Mouse (Mus musculus) kidney, embryonic 14.5 days (tissue): Measurements from ENCODE around the gene Vwa5a. TPM values are rescaled to one million over a fixed set of nuclear protein-coding genes. Genes with fewer than 3 reads are reported as not detected.

Experiments
- ATAC-seq: fragments of 200-750 bp; cut with Nextera tagmentation; 2 replicates; pipeline ENCODE4 v1.8.0; 2017; ENCODE audit warnings: moderate number of reproducible peaks, mild to moderate bottlenecking, moderate TSS enrichment, moderate library complexity; ENCODE audit not compliant: low FRiP score, low TSS enrichment
- H3K27ac ChIP-seq: fragments of 300-500 bp; sonication (generic); 2 replicates; pipeline ENCODE4 v1.5.1; 2014; ENCODE audit warnings: low read depth, mild to moderate bottlenecking, low read length, moderate library complexity, mixed read lengths
- H3K27me3 ChIP-seq: fragments of 300-500 bp; sonication (generic); 2 replicates; pipeline ENCODE4 v1.6.1; 2014; ENCODE audit warnings: mild to moderate bottlenecking, low read length; ENCODE audit not compliant: control insufficient read depth, insufficient read depth
- H3K36me3 ChIP-seq: fragments of 300-500 bp; sonication (generic); 2 replicates; pipeline ENCODE4 v1.6.1; 2014; ENCODE audit warnings: low read length, mixed read lengths; ENCODE audit not compliant: control insufficient read depth, insufficient read depth
- H3K4me1 ChIP-seq: fragments of 300-500 bp; sonication (generic); 2 replicates; pipeline ENCODE4 v1.6.1; 2014; ENCODE audit warnings: low read length, mixed read lengths; ENCODE audit not compliant: control insufficient read depth, insufficient read depth
- H3K4me2 ChIP-seq: fragments of 300-500 bp; sonication (generic); replicated peaks from 2 replicates; pipeline ENCODE4 v1.6.1; 2014; ENCODE audit warnings: low read depth, mild to moderate bottlenecking, low read length
- H3K4me3 ChIP-seq: fragments of 300-500 bp; sonication (generic); 2 replicates; pipeline ENCODE4 v1.5.1; 2014; ENCODE audit warnings: mild to moderate bottlenecking, low read length
- H3K9ac ChIP-seq: fragments of 300-500 bp; sonication (generic); 2 replicates; pipeline ENCODE4 v1.6.1; 2014; ENCODE audit warnings: low read depth, mild to moderate bottlenecking, low read length, moderate library complexity
- H3K9me3 ChIP-seq: fragments of 300-500 bp; sonication (generic); 2 replicates; pipeline ENCODE4 v1.6.1; 2016; ENCODE audit warnings: low read length; ENCODE audit not compliant: control insufficient read depth
- WGBS: fragments of 180-500 bp; shearing (Covaris S2); extraction: QIAGEN DNeasy Blood & Tissue Kit; methylation state at CpG from one replicate; pipeline ENCODE4 v1.1.7; 2014; 5-methylcytosine and 5-hydroxymethylcytosine counted together
- polyA plus RNA-seq: library from polyadenylated mRNA; unstranded; fragments of >200 nt; fragmentation: Nextera tagmentation; extraction: Ambion mirVana; gene quantifications from 2 replicates; pipeline ENCODE4 v1.2.1, GENCODE M21; 2014

Gene Vwa5a
- 11.5 and 19.9 TPM in 2 replicates for polyA plus RNA-seq

GRCm38 (mm10) chr9:38718102-38718501, at the start of gene Vwa5a:
Gene Vwa5a, plus strand, starts transcription at chr9:38718268.
- Histone ChIP-seq H3K4me3 (peak within 1 kb of the TSS; percentile 64), H3K4me2 (peak within 1 kb of the TSS; percentile 70), H3K27ac (peak within 1 kb of the TSS; percentile 55; the same call in 1 of the 2 replicates), H3K36me3 (no peaks in the 10 kb centered on the region), H3K27me3 (no peaks in the 10 kb centered on the region), H3K4me1 (peaks cover 8% of the 10 kb centered on the region), H3K9me3 (no peaks in the 10 kb centered on the region), H3K9ac (peak within 1 kb of the TSS; percentile 51; the same call in 1 of the 2 replicates)
- ATAC-seq: peak; percentile 85
- 0% methylated on average over 4 of the region's 4 CpGs for WGBS

- no peak overlapping the region for H3K27ac ChIP-seq
- H3K9me3 ChIP-seq: no peaks in the 10 kb centered on the region
- no peaks in the 10 kb centered on the region for H3K4me1 ChIP-seq
- no peak overlapping the region for H3K4me2 ChIP-seq
- WGBS: 86% methylated on average over 2 of the region's 2 CpGs
- no peak overlapping the region for H3K9ac ChIP-seq
- no peaks in the 10 kb centered on the region for H3K36me3 ChIP-seq
- no peak overlapping the region for H3K4me3 ChIP-seq
- ATAC-seq: no peak
- H3K27me3 ChIP-seq: no peaks in the 10 kb centered on the region
Measured at GRCm38 (mm10) chr9:38672887-38673286, 45.2 kb upstream of the Vwa5a start.

DNA sequence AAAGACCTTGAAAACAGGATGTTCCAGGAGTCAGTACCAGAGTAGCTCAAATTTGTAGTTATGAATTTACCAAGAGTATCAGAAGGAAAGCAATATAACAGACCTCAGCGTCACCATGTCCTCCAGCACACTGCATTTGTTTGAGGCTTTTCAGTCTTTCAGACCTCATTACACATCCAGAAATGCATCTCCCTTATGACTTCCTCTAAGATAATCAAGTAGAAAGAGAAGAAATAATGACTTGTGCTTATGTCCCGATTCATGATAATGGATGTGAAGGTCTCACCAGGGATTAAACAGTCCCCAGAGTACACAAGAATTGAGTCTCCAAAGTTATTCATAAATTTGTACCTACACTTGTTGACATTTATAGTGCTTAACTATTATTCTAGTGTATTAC, 43.6 kb upstream of the Vwa5a start, which contains the start of gene Olfr918:
Olfr918 (minus strand) TSS at position 101 of the 400 bp plus-strand sequence.
- no peaks in the 10 kb centered on the region for H3K4me1 ChIP-seq
- no peak within 1 kb of the TSS for H3K4me2 ChIP-seq
- no peak within 1 kb of the TSS for H3K9ac ChIP-seq
- ATAC-seq: no peak
- H3K4me3 ChIP-seq: no peak within 1 kb of the TSS
- no peak within 1 kb of the TSS for H3K27ac ChIP-seq
- H3K27me3 ChIP-seq: no peaks in the 10 kb centered on the region
- WGBS: 83% methylated on average over 2 of the region's 2 CpGs
- H3K9me3 ChIP-seq: no peaks in the 10 kb centered on the region
- no peaks in the 10 kb centered on the region for H3K36me3 ChIP-seq

DNA sequence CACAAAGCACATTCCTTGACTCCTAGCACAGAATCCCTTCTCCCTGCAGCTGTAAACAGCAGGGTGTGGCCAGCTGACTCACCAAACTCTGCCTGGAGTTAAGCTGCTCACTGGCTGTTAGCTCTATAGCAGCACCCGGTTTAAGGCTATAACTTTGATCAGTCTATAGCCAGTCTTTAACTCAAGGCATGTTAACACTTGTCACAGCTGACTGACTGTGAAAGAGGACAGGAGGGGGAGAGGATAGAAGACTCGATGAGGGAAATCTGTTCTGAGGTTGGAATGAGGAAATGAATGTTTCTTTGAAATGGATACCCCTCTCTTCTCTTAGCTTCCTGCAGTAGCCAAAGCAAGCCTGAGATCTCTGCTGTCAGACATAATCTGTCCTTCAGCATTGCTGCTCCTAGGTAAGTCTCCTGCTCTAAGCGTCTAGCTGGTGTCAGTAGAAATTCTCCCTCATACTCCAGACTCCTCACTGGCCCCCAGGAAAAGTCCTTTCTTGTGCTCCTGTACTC, 916 bp downstream of the Vwa5a start:
- H3K9ac ChIP-seq: peak overlapping the region; percentile 51; the same call in 1 of the 2 replicates
- peaks cover 8% of the 10 kb centered on the region for H3K4me1 ChIP-seq
- peak overlapping the region; percentile 70 for H3K4me2 ChIP-seq
- peak overlapping the region; percentile 64 for H3K4me3 ChIP-seq
- no peaks in the 10 kb centered on the region; the same call in 1 of the 2 replicates for H3K36me3 ChIP-seq
- 6% methylated on average over 3 of the region's 3 CpGs for WGBS
- no peak overlapping the region for H3K27ac ChIP-seq
- no peaks in the 10 kb centered on the region for H3K27me3 ChIP-seq
- ATAC-seq: peak; percentile 90
- no peaks in the 10 kb centered on the region for H3K9me3 ChIP-seq

DNA sequence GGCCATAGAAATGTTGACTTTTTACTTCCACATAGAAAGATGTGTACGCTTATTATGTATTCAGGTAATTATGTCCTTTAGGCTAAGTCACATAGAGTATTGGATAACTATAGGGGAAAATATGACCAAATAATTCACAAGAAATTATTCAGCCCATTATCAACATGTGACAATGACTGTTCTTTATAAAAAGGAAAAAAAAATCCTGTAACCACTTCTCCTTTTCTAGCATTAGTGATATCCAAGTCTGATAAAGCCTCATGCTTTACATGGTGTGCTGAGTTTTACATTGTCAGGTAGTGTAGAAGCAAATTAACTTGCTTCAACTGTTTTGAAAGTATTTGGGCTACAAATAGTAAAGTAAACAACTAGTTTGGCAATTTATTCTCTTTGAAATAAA, 6.0 kb downstream of the Vwa5a start:
- Histone ChIP-seq H3K27me3 (no peaks in the 10 kb centered on the region), H3K4me3 (no peak overlapping the region), H3K9me3 (no peaks in the 10 kb centered on the region), H3K4me2 (no peak overlapping the region), H3K9ac (no peak overlapping the region), H3K27ac (no peak overlapping the region), H3K36me3 (peaks cover 8% of the 10 kb centered on the region; the same call in 1 of the 2 replicates), H3K4me1 (peaks cover 4% of the 10 kb centered on the region)
- WGBS: 94% methylated on average over 1 of the region's 1 CpGs
- no peak for ATAC-seq

- H3K36me3 ChIP-seq: peaks cover 8% of the 10 kb centered on the region; the same call in 1 of the 2 replicates
- no peak overlapping the region for H3K4me3 ChIP-seq
- H3K4me2 ChIP-seq: no peak overlapping the region
- H3K4me1 ChIP-seq: no peaks in the 10 kb centered on the region
- H3K9me3 ChIP-seq: no peaks in the 10 kb centered on the region
- no peak overlapping the region for H3K27ac ChIP-seq
- no peak overlapping the region for H3K9ac ChIP-seq
- 78% methylated on average over 3 of the region's 3 CpGs for WGBS
- ATAC-seq: no peak
- H3K27me3 ChIP-seq: no peaks in the 10 kb centered on the region
Measured at GRCm38 (mm10) chr9:38728218-38728617, 10.2 kb downstream of the Vwa5a start.

DNA sequence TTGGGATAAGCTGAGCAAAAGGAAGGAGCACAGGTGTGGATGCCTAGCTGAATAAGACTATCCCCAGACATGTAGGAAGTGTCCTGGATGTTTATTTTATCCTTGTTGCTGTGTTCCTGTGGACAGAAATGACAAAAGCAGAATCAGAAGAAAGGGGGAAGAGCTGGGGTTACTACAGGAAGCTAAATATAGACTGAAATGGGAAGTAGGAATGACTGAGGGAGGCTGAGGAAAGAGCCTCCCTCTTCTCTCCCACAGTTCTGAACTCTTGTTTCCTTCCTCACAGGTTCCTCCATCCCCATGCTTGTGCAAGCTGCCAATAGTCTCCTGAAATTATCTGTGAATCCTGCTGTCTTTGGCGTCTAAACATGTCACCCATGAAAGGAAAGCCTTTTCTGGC, 23.3 kb downstream of the Vwa5a start:
- no peaks in the 10 kb centered on the region for H3K4me1 ChIP-seq
- H3K9me3 ChIP-seq: no peaks in the 10 kb centered on the region
- no peaks in the 10 kb centered on the region for H3K27me3 ChIP-seq
- 75% methylated on average over 1 of the region's 1 CpGs for WGBS
- H3K36me3 ChIP-seq: no peaks in the 10 kb centered on the region
- no peak for ATAC-seq
- no peak overlapping the region for H3K27ac ChIP-seq
- no peak overlapping the region for H3K9ac ChIP-seq
- no peak overlapping the region for H3K4me3 ChIP-seq
- no peak overlapping the region for H3K4me2 ChIP-seq

- no peak overlapping the region for H3K4me2 ChIP-seq
- no peak overlapping the region for H3K9ac ChIP-seq
- no peak for ATAC-seq
- H3K36me3 ChIP-seq: no peaks in the 10 kb centered on the region
- H3K27ac ChIP-seq: no peak overlapping the region
- H3K4me1 ChIP-seq: no peaks in the 10 kb centered on the region
- no peaks in the 10 kb centered on the region for H3K9me3 ChIP-seq
- H3K4me3 ChIP-seq: no peak overlapping the region
- WGBS: 95% methylated on average over 4 of the region's 4 CpGs
- H3K27me3 ChIP-seq: no peaks in the 10 kb centered on the region
Measured at GRCm38 (mm10) chr9:38744619-38745315, 26.7 kb downstream of the Vwa5a start.

- ATAC-seq: no peak
- H3K4me1 ChIP-seq: no peaks in the 10 kb centered on the region
- H3K9ac ChIP-seq: no peak within 1 kb of the TSS
- H3K27ac ChIP-seq: no peak within 1 kb of the TSS
- WGBS: 88% methylated on average over 1 of the region's 1 CpGs
- no peaks in the 10 kb centered on the region for H3K36me3 ChIP-seq
- H3K27me3 ChIP-seq: no peaks in the 10 kb centered on the region
- H3K4me3 ChIP-seq: no peak within 1 kb of the TSS
- no peak within 1 kb of the TSS for H3K4me2 ChIP-seq
- no peaks in the 10 kb centered on the region for H3K9me3 ChIP-seq
Measured at GRCm38 (mm10) chr9:38751999-38752398, 33.9 kb downstream of the Vwa5a start, which contains the start of gene Olfr920. Gene Olfr920, plus strand, starts transcription at chr9:38752299.
